Mouse (Mus musculus) kidney, adult 8-10 months (tissue): ENCODE measurements around the gene Tbc1d19.

ENCODE experiments used
- DNase-seq, 2 experiments: peaks; one replicate each; pipeline ENCODE4 v3.0.0; 2022

Tbc1d19 gene

GRCm38 (mm10) chr5:53909201-53909600 is 99.8 kb downstream of the Tbc1d19 start:
- DNase-seq, result no peak

DNA sequence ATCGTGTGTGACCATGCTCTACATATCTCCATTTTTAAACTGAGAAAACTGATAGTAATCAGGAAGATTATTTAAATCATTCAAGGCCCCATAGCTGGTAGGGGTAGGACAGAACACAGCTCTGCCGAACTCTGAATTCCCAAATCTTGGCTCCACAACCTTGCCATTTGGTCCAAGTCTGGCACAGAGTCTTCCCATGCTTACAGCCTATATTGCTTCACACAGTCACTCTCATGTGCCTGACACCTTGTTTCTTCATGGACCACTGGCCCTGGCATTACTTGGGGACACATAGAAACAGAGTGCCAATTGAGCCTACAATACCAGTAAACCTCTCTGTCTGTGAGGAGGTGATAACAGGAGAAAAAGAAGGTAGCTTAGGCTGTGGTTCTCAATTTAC is 111.0 kb downstream of the Tbc1d19 start:
- no peak for DNase-seq

DNA sequence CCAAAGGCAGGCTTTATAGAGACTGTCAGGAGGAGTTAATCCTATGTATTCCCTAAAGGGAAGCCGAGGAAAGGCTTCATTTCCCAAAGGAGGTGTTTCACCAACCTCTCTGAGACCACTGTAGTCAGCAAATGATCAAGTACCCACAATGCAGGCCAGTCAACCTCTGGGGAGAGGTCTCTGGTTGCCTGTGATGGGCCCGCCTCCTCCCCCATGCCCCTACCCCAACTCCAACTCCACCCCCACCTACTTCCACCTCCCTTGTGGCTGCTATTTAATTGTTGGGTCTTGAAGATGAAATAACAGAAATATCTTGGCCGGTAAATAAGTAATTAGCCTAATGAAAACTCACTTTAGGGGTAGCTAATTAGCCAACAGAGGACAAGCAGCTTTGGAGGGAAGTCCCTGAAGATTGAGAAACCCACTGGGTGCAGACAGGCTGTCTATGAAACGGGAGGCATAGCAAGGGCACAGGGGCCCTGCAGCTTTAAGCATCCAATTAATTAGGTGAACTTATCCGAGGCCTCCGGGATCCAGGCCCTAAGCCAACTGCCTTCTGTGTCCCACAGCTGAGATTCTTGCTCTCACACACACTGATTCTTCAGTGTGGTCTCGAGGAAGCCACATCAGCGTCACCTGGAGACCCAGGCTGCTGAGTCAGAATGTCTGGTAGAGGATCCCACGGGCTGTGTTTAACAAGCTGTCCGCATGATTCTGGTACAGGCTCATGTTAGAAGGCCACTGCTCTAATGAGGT is 112.9 kb downstream of the Tbc1d19 start:
- DNase-seq, result no peak

DNA sequence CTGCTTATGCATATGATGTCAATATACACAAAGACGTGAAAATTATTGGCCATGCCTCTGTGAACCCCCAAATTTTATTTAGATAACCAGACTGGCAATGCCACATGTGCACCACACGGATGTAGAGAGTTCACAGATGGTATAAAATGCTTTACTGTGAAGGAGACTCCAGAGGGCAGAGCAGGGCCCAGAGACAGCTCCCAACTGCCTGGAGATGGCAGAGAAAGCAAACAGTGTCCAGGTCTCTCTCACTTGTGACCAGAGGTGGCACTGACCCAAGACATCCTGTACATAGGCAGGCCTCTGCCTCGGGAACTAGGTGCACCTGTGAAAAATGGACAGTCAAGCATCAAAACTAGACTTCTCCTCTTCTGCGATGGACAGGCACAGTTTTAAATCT is 114.6 kb downstream of the Tbc1d19 start:
- no peak for DNase-seq

DNA sequence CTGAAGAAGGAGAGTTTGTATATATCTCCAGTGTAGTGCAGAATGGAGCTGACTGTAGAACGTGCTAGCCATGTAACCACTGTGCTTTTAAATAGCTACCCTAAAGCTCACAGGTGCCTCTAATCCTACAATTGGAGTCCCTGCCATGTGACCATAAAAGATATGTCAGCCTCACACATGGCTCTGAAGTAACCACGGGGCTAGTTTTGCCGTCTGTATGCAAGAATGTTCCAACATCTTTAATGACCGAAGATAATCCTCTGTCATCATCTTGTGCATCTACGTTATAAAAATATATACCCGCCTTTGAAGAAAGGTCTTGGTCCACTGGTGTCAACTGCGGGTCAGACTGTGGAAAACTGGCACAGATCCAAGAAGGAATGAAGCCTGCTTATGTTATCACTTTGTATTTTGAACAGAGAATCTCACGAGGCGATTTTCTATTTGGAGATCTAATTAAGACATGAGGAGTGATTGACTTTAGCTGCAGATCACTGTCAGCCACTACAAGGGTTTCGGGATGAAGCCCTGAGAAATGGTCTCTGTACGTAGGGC is 117.0 kb downstream of the Tbc1d19 start:
- DNase-seq, result no peak

DNA sequence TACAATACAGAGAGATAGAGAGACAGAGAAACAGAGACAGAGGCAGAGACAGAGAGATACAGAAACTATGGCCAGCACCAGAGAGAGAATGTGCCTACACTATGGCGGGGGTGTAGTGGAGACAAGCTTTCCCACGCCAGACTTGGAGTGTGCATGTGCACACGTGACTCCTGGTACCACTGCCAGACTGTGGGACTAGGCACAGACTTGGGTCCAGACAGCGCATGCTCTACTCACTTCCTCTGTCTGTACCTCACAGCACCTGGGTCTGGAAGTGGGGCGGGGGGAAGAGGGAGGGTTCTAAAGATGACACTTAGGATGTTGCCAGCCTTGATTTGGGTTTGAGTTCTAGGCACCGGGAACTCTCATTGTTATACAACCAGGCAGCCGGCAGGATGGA is 118.5 kb downstream of the Tbc1d19 start:
- no peak for DNase-seq

DNA sequence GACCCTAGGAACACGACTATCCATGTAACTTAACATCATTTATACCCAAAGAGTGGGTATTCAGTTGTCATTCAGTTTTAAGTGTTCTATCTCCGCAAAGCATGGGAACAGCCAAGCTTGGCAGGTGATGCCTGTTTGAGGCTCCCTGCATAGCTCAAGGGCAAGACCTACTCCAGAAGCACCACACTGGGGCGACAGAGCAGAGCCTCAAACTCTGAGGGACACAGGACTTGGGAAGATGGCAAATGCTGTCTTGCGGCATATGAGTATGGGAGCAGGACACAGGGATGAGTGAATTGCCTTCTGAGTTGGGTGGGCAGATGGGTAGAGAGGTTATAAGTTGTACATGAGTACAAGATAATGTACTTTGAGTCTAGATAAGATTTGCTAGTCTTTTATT is 119.1 kb downstream of the Tbc1d19 start:
- no peak for DNase-seq

DNA sequence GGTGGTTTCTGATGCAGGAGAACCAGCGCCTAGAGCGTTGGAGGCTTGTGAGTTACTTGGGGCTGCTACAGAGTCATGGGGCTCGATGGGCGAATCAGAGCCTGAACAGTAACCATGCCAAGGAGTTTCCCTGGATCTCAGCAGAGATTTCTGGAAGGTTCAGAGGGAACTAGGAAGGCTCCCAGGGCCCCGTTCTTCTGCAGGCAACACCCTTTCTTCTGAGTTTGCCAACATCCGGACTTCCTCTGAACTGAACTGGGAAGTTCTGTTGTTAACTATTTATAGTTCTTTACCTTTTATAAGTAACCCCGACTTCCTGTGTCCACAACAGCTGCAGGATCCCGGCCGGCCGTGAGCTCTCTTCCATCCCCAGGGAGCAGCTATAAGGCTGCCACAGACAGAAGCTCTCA is 119.8 kb downstream of the Tbc1d19 start:
- peak; percentile 23 to 43 for DNase-seq

DNA sequence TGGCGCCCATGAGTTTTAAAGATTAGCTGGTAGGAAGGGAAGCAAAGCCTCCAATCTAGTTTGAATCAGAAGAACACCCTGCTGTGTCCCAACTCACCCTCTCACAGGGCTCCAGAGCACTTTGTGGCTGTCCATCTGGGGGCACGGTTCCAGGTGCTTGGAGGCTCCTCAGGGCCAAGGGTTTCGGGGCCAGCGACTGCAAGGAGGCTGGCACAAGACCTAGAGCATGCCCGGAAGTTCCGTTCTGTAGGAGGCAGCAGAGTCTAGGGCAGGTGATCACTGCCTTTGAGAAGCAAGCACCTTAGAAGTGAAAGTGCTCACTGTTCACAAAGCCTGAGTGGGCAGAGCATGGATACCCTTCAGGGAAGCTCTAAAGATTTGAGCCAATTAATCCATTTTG is 120.4 kb downstream of the Tbc1d19 start:
- no peak for DNase-seq

- no peak for DNase-seq
These were observed 121.6 kb downstream of the Tbc1d19 start for GRCm38 (mm10) chr5:53931011-53931410.

GRCm38 (mm10) chr5:53933628-53934027 is 124.2 kb downstream of the Tbc1d19 start:
- DNase-seq, result peak; percentile 47 to 57

GRCm38 (mm10) chr5:53934040-53934439 is 124.6 kb downstream of the Tbc1d19 start:
- DNase-seq, result no peak

DNA sequence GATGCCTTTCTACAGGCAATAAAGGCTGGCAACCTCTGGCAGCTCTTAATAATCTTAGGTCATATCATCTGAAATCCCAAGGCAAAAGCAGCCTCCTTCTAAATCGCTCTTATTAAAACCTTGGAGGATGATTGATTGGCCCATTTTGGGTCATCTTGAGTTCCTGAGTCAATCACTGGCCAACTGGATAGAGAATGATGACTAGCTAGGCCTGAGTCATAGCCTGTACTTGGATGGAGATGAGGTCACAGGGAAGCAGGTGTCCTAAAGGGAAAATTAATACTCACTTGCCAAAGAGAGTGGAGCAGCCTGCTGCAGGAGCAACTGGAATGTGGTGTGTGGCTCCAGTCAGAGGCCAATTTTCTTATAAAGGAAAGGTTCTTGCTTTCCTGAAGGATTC is 125.4 kb downstream of the Tbc1d19 start:
- DNase-seq, result no peak

GRCm38 (mm10) chr5:53937187-53937586 is 127.8 kb downstream of the Tbc1d19 start:
- no peak for DNase-seq

DNA sequence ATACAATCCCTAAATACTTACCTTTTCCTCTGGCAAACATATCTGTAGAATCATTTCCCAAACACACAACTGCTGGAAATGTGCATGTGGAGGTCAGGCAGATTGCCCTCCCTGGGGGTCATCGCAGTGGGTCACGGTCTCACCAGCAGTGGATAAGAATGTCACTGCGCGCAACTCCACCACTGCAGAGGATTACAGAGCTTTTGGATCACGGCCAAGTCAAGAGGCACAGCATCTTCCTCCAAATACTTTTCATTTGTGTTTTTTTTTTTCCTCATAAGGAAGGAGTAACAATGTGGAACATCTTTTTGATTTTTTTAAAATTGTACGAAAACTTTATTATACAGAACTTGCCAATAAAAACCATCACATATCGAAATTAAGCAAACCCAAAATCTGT is 129.6 kb downstream of the Tbc1d19 start:
- DNase-seq, result no peak

GRCm38 (mm10) chr5:53941322-53942024 is 132.1 kb downstream of the Tbc1d19 start:
- no peak for DNase-seq

DNA sequence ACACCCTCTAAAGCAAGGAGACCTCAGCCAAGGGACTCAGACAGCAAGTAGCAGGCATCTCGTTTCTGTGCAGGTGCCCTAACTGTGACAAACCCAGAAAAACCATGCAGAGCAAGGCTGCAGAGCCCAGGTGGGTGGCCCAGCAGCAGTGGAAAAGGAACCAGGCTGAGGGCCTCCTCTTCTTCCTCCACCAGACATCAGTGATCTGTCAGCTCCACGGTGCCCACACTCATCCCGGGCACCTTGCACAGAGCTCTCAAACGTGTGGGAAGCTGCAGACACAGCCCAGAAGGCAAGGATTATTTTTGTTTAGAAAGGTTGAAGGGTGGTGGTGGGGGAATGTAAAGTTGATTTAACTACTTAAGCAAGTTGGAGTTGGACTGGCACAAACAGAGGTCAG is 132.9 kb downstream of the Tbc1d19 start:
- DNase-seq, result no peak

- DNase-seq, result no peak
These were observed 134.0 kb downstream of the Tbc1d19 start for GRCm38 (mm10) chr5:53943321-53943857.

DNA sequence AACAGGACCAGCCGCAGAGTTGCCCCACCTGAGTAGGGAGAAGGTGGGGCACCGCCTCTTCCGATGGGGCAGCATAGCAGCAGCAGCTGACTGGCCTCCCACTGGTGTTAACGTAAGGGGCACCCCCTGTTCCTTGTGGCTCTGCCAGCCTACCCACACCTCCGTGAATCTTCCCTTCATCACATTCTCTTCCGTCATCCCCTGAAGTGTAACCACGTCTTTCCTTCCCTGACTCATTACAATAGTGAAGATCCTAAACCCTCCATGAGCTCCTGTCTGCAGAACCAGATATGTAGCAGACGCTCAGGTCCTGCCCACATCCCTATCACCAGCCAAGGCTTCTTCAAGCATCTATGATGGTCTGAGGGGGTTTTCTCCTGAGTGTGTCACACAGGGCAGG is 137.3 kb downstream of the Tbc1d19 start:
- no peak for DNase-seq

DNA sequence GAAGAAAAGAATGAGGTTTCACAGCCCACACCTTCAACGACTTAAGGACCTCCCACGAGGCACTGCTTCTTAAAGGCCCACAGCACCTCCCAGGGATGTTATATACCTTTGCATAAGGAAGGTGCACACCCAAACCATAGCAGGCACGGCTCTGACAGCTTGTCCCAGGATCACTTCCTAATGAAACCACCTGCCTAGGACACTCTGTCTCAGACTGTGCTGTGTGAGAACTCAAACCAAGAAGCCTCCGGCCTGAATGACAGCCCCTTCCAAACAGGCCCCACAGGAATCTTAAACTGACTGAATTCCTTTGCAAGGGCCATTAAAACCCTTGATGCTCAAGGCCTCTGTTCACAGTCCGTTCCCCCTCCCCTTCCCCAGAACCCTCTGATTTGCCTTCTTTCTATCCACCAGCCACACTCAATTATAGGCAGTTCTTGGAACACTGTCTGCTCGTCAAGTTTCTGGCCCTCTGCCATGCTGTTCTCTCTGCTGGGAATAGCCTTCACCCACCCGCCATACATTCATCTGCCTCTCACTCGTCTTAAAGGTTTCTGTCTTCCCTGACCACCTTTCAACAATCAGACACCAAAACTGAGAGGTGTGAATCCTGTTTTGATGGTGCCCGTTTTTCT is 138.3 kb downstream of the Tbc1d19 start:
- DNase-seq, result no peak

- peak; percentile 78 to 81 for DNase-seq
These were observed 139.3 kb downstream of the Tbc1d19 start for GRCm38 (mm10) chr5:53948606-53949266.

GRCm38 (mm10) chr5:53950189-53950588 is 140.8 kb downstream of the Tbc1d19 start:
- no peak for DNase-seq

- no peak for DNase-seq
These were observed 143.8 kb downstream of the Tbc1d19 start for GRCm38 (mm10) chr5:53953216-53953615.
